Mouse (Mus musculus): Measurements from ENCODE around the gene Rars2. TPM values are rescaled to one million over a fixed set of nuclear protein-coding genes. Genes with fewer than 3 reads are reported as not detected.
A peak's percentile ranks its signal among the peaks of the same experiment; 100 is the strongest.

The Rars2 gene
- total RNA-seq, 1 experiment = 31.5 TPM

DNA sequence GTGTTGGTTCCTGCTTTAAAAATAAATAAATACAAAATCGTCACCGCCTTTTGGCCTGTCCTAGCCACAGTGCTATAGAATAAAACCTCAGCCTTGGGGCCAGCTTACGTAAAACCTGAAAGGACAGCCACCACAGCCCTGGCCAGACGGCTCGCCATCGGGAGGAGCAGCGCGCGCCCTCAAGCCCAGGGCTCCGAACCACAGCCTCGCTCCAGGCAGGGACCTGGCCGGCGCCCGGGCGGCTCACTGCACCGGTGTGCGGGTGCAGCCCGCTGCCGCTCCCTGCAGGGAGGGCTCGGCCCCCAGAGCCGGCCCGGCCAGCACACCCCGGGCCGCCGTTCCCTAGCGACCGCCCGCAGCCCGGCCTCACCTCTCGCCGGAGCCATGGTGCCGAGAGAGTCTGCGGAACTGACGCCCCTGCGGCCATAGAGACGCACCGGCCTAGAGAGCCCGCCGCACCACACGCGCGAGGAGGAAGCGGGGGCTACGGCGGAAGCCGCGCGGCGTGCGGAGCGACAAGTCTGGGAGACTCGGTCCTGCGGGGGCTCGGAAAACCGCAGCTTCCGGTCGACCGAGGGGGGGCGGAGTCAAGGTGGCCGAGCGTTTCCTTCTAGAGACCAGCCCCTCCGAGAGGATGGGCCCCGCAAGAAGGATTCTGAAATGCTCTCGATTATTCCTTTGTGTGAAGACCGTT, 72.3 kb downstream of the Rars2 start, which contains the start of gene Slc35a1:
Slc35a1 (minus strand) TSS at position 565 of the 694 bp plus-strand sequence.
- H3K4me1 ChIP-seq (ENCODE audit: control insufficient read depth in 2 of 2, insufficient read depth in 2 of 2, low read length in 2 of 2, poor library complexity in 1 of 2) = 0 out of 4 replicates have a peak, but pooled peaks cover 0 to 2% of the 10 kb centered on the region in 2 experiments
- no peak within 1 kb of the TSS for H3K27ac ChIP-seq (ENCODE audit: insufficient read depth, low read depth, low read length, poor library complexity, severe bottlenecking)
- no peaks in the 10 kb centered on the region for H3K9me3 ChIP-seq (ENCODE audit: control insufficient read depth, insufficient read depth, low read depth, low read length)
- DNase-seq (ENCODE audit: low read depth, low spot score) = peak; percentile 59
- H3K9ac ChIP-seq (ENCODE audit: insufficient read depth, low read depth, low read length, poor library complexity, severe bottlenecking) = peak within 1 kb of the TSS; percentile 74
- no peaks in the 10 kb centered on the region for H3K36me3 ChIP-seq (ENCODE audit: control insufficient read depth, insufficient read depth, low read length, poor library complexity, severe bottlenecking)
- in situ Hi-C loops (cut with MboI; ENCODE audit: low sequenced_read_pairs in 2 of 2, unreplicated experiment in 2 of 2) = no loop called here
- peak within 1 kb of the TSS; percentile 79 to 93 for H3K4me3 ChIP-seq (ENCODE audit: insufficient read depth in 1 of 2, low read depth in 1 of 2, low read length in 2 of 2, poor library complexity in 1 of 2, severe bottlenecking in 1 of 2)
- TF ChIP-seq ZNF384 (IDR thresholded peaks at IDR 0.05; ENCODE audit: low read depth, low read length) = no peak
- peak; percentile 79 for TF ChIP-seq HCFC1 (IDR thresholded peaks at IDR 0.05; ENCODE audit: borderline replicate concordance, insufficient read depth, low read length)
- no peak for TF ChIP-seq ZC3H11A (IDR thresholded peaks at IDR 0.05; ENCODE audit: borderline replicate concordance, low read depth, low read length)
- TF ChIP-seq CHD2 (IDR thresholded peaks at IDR 0.05; ENCODE audit: low read depth, low read length) = no peak
- no peak for TF ChIP-seq MAFK (IDR thresholded peaks at IDR 0.05; ENCODE audit: insufficient read depth, low read depth, low read length)

DNA sequence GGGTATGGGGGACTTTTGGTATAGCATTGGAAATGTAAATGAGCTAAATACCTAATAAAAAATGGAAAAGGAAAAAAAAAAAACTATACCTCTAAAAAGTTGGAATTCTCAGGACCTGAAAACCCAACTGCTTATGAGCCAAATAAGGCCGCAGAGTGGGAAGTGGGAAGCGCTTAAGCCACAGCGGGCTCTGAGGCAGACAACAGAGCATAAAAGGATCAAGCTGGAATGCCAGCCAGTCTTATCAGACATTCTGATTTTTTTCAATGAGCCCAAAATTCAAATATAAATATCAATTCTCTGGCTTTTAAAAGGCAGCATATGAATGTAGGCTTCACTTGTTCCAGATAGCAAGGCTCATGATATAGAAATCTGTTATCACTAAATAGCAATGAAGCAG, 73.3 kb downstream of the Rars2 start:
- Histone ChIP-seq H3K36me3 (ENCODE audit: control insufficient read depth, insufficient read depth, low read length, poor library complexity, severe bottlenecking) (no peaks in the 10 kb centered on the region), H3K9me3 (ENCODE audit: control insufficient read depth, insufficient read depth, low read depth, low read length) (no peaks in the 10 kb centered on the region), H3K4me1 (ENCODE audit: control insufficient read depth in 2 of 2, insufficient read depth in 2 of 2, low read length in 2 of 2, poor library complexity in 1 of 2) (0 out of 4 replicates have a peak, but pooled peaks cover 0 to 2% of the 10 kb centered on the region in 2 experiments), H3K27ac (ENCODE audit: insufficient read depth, low read depth, low read length, poor library complexity, severe bottlenecking) (no peak overlapping the region), H3K9ac (ENCODE audit: insufficient read depth, low read depth, low read length, poor library complexity, severe bottlenecking) (no peak overlapping the region), H3K4me3 (ENCODE audit: insufficient read depth in 1 of 2, low read depth in 1 of 2, low read length in 2 of 2, poor library complexity in 1 of 2, severe bottlenecking in 1 of 2) (no peak overlapping the region)
- no peak for DNase-seq (ENCODE audit: low read depth, low spot score)
- in situ Hi-C loops (cut with MboI; ENCODE audit: low sequenced_read_pairs in 2 of 2, unreplicated experiment in 2 of 2) = no loop called here
- TF ChIP-seq ZC3H11A (IDR thresholded peaks at IDR 0.05; ENCODE audit: borderline replicate concordance, low read depth, low read length) (no peak), MAFK (IDR thresholded peaks at IDR 0.05; ENCODE audit: insufficient read depth, low read depth, low read length) (no peak), ZNF384 (IDR thresholded peaks at IDR 0.05; ENCODE audit: low read depth, low read length) (no peak), HCFC1 (IDR thresholded peaks at IDR 0.05; ENCODE audit: borderline replicate concordance, insufficient read depth, low read length) (no peak), CHD2 (IDR thresholded peaks at IDR 0.05; ENCODE audit: low read depth, low read length) (no peak)

DNA sequence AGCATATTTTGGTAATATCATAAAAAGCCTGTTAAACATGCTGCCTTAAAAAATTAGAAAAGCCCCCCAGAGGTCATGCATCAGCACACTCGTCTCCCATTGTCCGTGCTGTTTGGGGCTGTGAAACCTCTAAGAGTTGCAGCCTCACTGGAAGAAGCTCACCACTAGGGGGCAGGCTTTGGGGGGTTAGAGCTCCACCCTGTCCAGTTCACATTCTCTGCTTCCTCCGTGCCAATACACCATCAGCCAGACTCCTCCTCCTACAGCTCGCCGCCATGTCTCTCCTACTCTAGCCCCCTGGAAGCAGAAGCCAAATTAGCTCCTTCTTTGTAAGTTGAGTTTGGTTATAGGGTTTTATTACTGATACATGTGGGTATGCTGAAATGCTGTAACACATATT, 86.8 kb downstream of the Rars2 start:
- TF ChIP-seq CHD2 (IDR thresholded peaks at IDR 0.05; ENCODE audit: low read depth, low read length) (no peak), ZNF384 (IDR thresholded peaks at IDR 0.05; ENCODE audit: low read depth, low read length) (no peak), HCFC1 (IDR thresholded peaks at IDR 0.05; ENCODE audit: borderline replicate concordance, insufficient read depth, low read length) (0 out of 2 replicates have a peak, but pooled peaks have one; percentile 44), ZC3H11A (IDR thresholded peaks at IDR 0.05; ENCODE audit: borderline replicate concordance, low read depth, low read length) (peak; percentile 61), MAFK (IDR thresholded peaks at IDR 0.05; ENCODE audit: insufficient read depth, low read depth, low read length) (peak; percentile 17; the same call in 1 of the 2 replicates)
- Histone ChIP-seq H3K4me1 (ENCODE audit: control insufficient read depth in 2 of 2, insufficient read depth in 2 of 2, low read length in 2 of 2, poor library complexity in 1 of 2) (no peaks in the 10 kb centered on the region), H3K36me3 (ENCODE audit: control insufficient read depth, insufficient read depth, low read length, poor library complexity, severe bottlenecking) (no peaks in the 10 kb centered on the region), H3K9me3 (ENCODE audit: control insufficient read depth, insufficient read depth, low read depth, low read length) (no peaks in the 10 kb centered on the region), H3K27ac (ENCODE audit: insufficient read depth, low read depth, low read length, poor library complexity, severe bottlenecking) (no peak overlapping the region), H3K9ac (ENCODE audit: insufficient read depth, low read depth, low read length, poor library complexity, severe bottlenecking) (no peak overlapping the region), H3K4me3 (ENCODE audit: insufficient read depth in 1 of 2, low read depth in 1 of 2, low read length in 2 of 2, poor library complexity in 1 of 2, severe bottlenecking in 1 of 2) (no peak overlapping the region)
- in situ Hi-C loops (cut with MboI; ENCODE audit: low sequenced_read_pairs in 2 of 2, unreplicated experiment in 2 of 2) = no loop called here
- DNase-seq (ENCODE audit: low read depth, low spot score) = peak; percentile 88

DNA sequence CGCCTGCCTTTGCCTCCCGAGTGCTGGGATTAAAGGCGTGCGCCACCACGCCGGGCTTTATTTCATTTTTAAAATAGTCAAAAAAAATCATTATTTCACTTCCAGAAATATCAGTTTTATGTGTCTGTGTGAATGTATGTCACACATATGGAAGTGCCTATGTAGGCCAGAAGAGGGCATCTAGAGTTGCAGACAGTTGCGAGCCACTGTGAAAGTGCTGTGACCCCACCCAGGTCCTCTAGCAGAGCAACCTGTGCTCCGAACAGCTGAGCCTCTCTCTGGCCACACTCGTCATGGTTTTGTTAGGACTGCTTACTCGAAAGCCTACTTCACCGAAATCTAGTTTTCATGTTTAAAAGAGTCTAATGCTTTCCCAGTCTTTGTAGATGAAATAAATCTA, 87.5 kb downstream of the Rars2 start:
- no peaks in the 10 kb centered on the region for H3K36me3 ChIP-seq (ENCODE audit: control insufficient read depth, insufficient read depth, low read length, poor library complexity, severe bottlenecking)
- no peak overlapping the region for H3K27ac ChIP-seq (ENCODE audit: insufficient read depth, low read depth, low read length, poor library complexity, severe bottlenecking)
- TF ChIP-seq HCFC1 (IDR thresholded peaks at IDR 0.05; ENCODE audit: borderline replicate concordance, insufficient read depth, low read length) = no peak
- TF ChIP-seq CHD2 (IDR thresholded peaks at IDR 0.05; ENCODE audit: low read depth, low read length) = no peak
- no peak for TF ChIP-seq MAFK (IDR thresholded peaks at IDR 0.05; ENCODE audit: insufficient read depth, low read depth, low read length)
- TF ChIP-seq ZNF384 (IDR thresholded peaks at IDR 0.05; ENCODE audit: low read depth, low read length) = no peak
- TF ChIP-seq ZC3H11A (IDR thresholded peaks at IDR 0.05; ENCODE audit: borderline replicate concordance, low read depth, low read length) = no peak
- in situ Hi-C loops (cut with MboI; ENCODE audit: low sequenced_read_pairs in 2 of 2, unreplicated experiment in 2 of 2) = no loop called here
- no peaks in the 10 kb centered on the region for H3K4me1 ChIP-seq (ENCODE audit: control insufficient read depth in 2 of 2, insufficient read depth in 2 of 2, low read length in 2 of 2, poor library complexity in 1 of 2)
- H3K4me3 ChIP-seq (ENCODE audit: insufficient read depth in 1 of 2, low read depth in 1 of 2, low read length in 2 of 2, poor library complexity in 1 of 2, severe bottlenecking in 1 of 2) = no peak overlapping the region
- peak; percentile 21 for DNase-seq (ENCODE audit: low read depth, low spot score)
- no peak overlapping the region for H3K9ac ChIP-seq (ENCODE audit: insufficient read depth, low read depth, low read length, poor library complexity, severe bottlenecking)
- H3K9me3 ChIP-seq (ENCODE audit: control insufficient read depth, insufficient read depth, low read depth, low read length) = no peaks in the 10 kb centered on the region

All from ES-E14 (cell line).